Comparison of ENCODE assay signal across 21 mouse cellular contexts in the genomic region with DNA sequence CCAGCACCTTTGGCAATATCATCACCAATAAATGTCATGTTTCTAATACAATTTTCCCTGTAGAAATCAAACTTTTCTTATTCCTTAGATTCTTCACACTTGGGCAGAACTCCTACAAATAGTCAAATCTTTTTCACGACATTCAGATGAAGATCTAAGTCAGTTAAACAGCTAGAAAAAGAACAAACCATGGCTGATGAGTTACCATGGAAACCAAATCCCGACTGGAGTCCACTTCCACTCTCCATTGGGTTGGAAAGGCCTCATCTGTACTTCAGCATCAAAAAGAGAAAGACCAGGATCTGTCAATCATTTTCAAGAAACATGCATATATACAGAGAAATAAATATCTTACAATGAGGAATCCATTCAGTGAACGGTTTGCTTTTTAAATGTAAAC.
A peak's percentile ranks its signal among the peaks of the same experiment; 100 is the strongest.
DNase-seq lines count a peak whose midpoint lies in the region; ATAC-seq and TF ChIP-seq lines count a peak whose summit lies in the region.
"Had no signal": no experiment of that assay in that cellular context is flagged by ENCODE, and none has a peak within 500 bp of the region (broad histone marks: within the 10 kb centered on the region; RNA-seq: fewer than 3 reads in every experiment).

No protein-coding gene starts in this region.

- H3K27me3 ChIP-seq in midbrain, postnatal 0 days (ENCODE audit: insufficient read depth, low read length): no peaks in the 10 kb centered on the region
- H3K27me3 ChIP-seq in midbrain, embryonic 15.5 days (replicated peaks): no peaks in the 10 kb centered on the region
- H3K27me3 ChIP-seq: embryonic facial prominence, embryonic 12.5 days; heart, embryonic 13.5 days had no signal

- peak overlapping the region; percentile 53; the same call in 1 of the 2 replicates for H3K27ac ChIP-seq in left cerebral cortex, adult 2 months
- no peak overlapping the region for H3K27ac ChIP-seq in midbrain, postnatal 0 days (ENCODE audit: low read depth, low read length)
- no peak overlapping the region for H3K27ac ChIP-seq in midbrain, embryonic 15.5 days
- H3K27ac ChIP-seq: embryonic facial prominence, embryonic 12.5 days; heart, embryonic 13.5 days had no signal

- intact Hi-C loops in left cerebral cortex, adult 2 months (cut with DNase I): no loop called here

- 18% methylated on average over 3 of the region's 3 CpGs for WGBS in midbrain, postnatal 0 days
- 25% methylated on average over 3 of the region's 3 CpGs for WGBS in midbrain, embryonic 15.5 days

- no peak overlapping the region for H3K9ac ChIP-seq in midbrain, postnatal 0 days (replicated peaks; ENCODE audit: low read length, poor library complexity, severe bottlenecking)
- H3K9ac ChIP-seq in midbrain, embryonic 15.5 days: no peak overlapping the region
- H3K9ac ChIP-seq: embryonic facial prominence, embryonic 12.5 days; forebrain, postnatal 0 days; heart, embryonic 13.5 days had no signal

- DNase-seq in cerebellum, postnatal 10 days: peak; percentile 8 to 16
- DNase-seq in cerebellum, adult 11-12 months: no peak
- DNase-seq in left cerebral cortex, adult 2 months (ENCODE audit: extremely low spot score in 1 of 2, low spot score in 2 of 2): no peak
- no peak for DNase-seq in left cerebral cortex, adult 11 months (ENCODE audit: low spot score)
- peak; percentile 58 for DNase-seq in midbrain, postnatal 0 days (ENCODE audit: low spot score)
- DNase-seq in MN1 (ENCODE audit: low spot score): no peak
- DNase-seq: adrenal gland, postnatal 14 days; B cell, adult 2 months; cerebellum, adult 8-10 months; cerebellum, postnatal 25 days; forebrain, postnatal 0 days; gastrocnemius, postnatal 36 days; heart, adult 11 months; heart, postnatal 36 days had no signal

- no peak overlapping the region for H3K4me3 ChIP-seq in left cerebral cortex, adult 2 months
- H3K4me3 ChIP-seq in midbrain, postnatal 0 days (ENCODE audit: low read depth, low read length): no peak overlapping the region
- no peak overlapping the region for H3K4me3 ChIP-seq in midbrain, embryonic 15.5 days
- H3K4me3 ChIP-seq: embryonic facial prominence, embryonic 12.5 days; heart, embryonic 13.5 days had no signal

- no peaks in the 10 kb centered on the region for H3K4me1 ChIP-seq in midbrain, postnatal 0 days (ENCODE audit: insufficient read depth, low read length)
- H3K4me1 ChIP-seq in midbrain, embryonic 15.5 days: no peaks in the 10 kb centered on the region
- H3K4me1 ChIP-seq: embryonic facial prominence, embryonic 12.5 days; heart, embryonic 13.5 days had no signal

- H3K36me3 ChIP-seq in midbrain, postnatal 0 days (ENCODE audit: insufficient read depth, low read length): no peaks in the 10 kb centered on the region
- no peaks in the 10 kb centered on the region for H3K36me3 ChIP-seq in midbrain, embryonic 15.5 days (replicated peaks)
- H3K36me3 ChIP-seq: embryonic facial prominence, embryonic 12.5 days; G1E; heart, embryonic 13.5 days had no signal

- peak; percentile 52; the same call in 1 of the 2 replicates for ATAC-seq in midbrain, postnatal 0 days (ENCODE audit: low FRiP score)
- ATAC-seq in midbrain, embryonic 15.5 days (replicated peaks): no peak
- ATAC-seq: activated CD4-positive, CD25-positive, alpha-beta regulatory T cell, adult 4 months; CD4-positive, CD25-positive, alpha-beta regulatory T cell, adult 4 months; forebrain, postnatal 0 days; hindbrain, embryonic 16.5 days had no signal

- H3K4me2 ChIP-seq in midbrain, postnatal 0 days (ENCODE audit: low read depth, low read length, poor library complexity, severe bottlenecking): no peak overlapping the region
- H3K4me2 ChIP-seq in midbrain, embryonic 15.5 days: no peak overlapping the region
- H3K4me2 ChIP-seq: embryonic facial prominence, embryonic 12.5 days; heart, embryonic 13.5 days had no signal

- H3K9me3 ChIP-seq in midbrain, postnatal 0 days (ENCODE audit: low read length): no peaks in the 10 kb centered on the region
- no peaks in the 10 kb centered on the region for H3K9me3 ChIP-seq in midbrain, embryonic 15.5 days
- H3K9me3 ChIP-seq: embryonic facial prominence, embryonic 12.5 days; heart, embryonic 13.5 days had no signal

- no peak for TF ChIP-seq CTCF in left cerebral cortex, adult 2 months (IDR thresholded peaks at IDR 0.05)
- TF ChIP-seq CTCF in midbrain, postnatal 0 days (IDR thresholded peaks at IDR 0.05): no peak

Comparison
In these comparisons a context has a peak if more than half of its experiments do, and no peak if none do; other contexts are left out.
1. DNase-seq: peak in cerebellum, postnatal 10 days (2 of 2) and midbrain, postnatal 0 days (single experiment); none in cerebellum, adult 11-12 months (single experiment), left cerebral cortex, adult 2 months (0 of 2), left cerebral cortex, adult 11 months (single experiment) and MN1 (single experiment).